Mouse (Mus musculus): Measurements from ENCODE around the gene Hist4h4. TPM values are rescaled to one million over a fixed set of nuclear protein-coding genes. Genes with fewer than 3 reads are reported as not detected.
A peak's percentile ranks its signal among the peaks of the same experiment; 100 is the strongest.

The Hist4h4 gene
- 1 to 10 TPM; 4.2 to 4.5 TPM for total RNA-seq (2021)
- long read RNA-seq, experiment 1, result 0 reads
- long read RNA-seq, experiment 2, result 0 reads

GRCm38 (mm10) chr6:136803739-136804633 lies at the start of gene Hist4h4:
TSS of gene Hist4h4 (minus strand) at chr6:136804415.
- no peak for TF ChIP-seq CTCF (IDR thresholded peaks at IDR 0.05)
- Histone ChIP-seq H3K4me3 (peak within 1 kb of the TSS; percentile 74), H3K27ac (peak within 1 kb of the TSS; percentile 98)
- DNase-seq, result peak; percentile 94
- intact Hi-C loops (cut with DNase I), result loop anchor here (1.0 to 10.0 kb wide), 2 partner anchors 23 to 259 kb away; partner anchors contain the start of gene BC049715

GRCm38 (mm10) chr6:136852762-136853161 lies 48.5 kb upstream of the Hist4h4 start:
- DNase-seq, result no peak
- Histone ChIP-seq H3K4me3 (no peak overlapping the region), H3K27ac (peak overlapping the region; percentile 43; the same call in 1 of the 2 replicates)
- intact Hi-C loops (cut with DNase I), result no loop called here
- TF ChIP-seq CTCF (IDR thresholded peaks at IDR 0.05), result no peak

DNA sequence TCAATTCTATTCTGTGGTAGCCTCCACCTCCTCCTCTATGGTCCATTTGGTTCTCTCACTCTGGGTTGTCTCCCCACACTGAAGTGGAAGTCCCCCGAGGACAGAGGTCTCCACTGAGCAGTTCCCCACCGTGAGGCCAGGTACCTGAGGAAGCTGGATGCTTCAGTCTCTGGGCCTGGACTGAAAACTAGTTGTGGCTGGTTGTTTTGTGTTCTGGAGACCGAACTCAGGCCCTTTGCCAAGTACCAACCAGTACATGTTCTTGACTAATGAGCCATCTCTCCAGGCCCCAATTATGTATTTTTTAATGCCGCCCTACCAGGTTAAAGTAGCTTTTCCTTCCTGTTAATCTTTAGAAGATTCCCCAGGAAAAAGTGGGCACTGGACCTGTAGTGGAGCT lies 48.1 kb upstream of the Hist4h4 start:
- no peak for TF ChIP-seq CTCF (IDR thresholded peaks at IDR 0.05)
- intact Hi-C loops (cut with DNase I), result no loop called here
- no peak overlapping the region for H3K4me3 ChIP-seq
- H3K27ac ChIP-seq, result 0 out of 2 replicates have a peak overlapping the region, but pooled peaks have one; percentile 43
- DNase-seq, result no peak

GRCm38 (mm10) chr6:136850267-136850666 lies 46.1 kb upstream of the Hist4h4 start:
- no peak overlapping the region for H3K27ac ChIP-seq
- TF ChIP-seq CTCF (IDR thresholded peaks at IDR 0.05), result no peak
- intact Hi-C loops (cut with DNase I), result no loop called here
- no peak overlapping the region for H3K4me3 ChIP-seq
- no peak for DNase-seq

GRCm38 (mm10) chr6:136848971-136849370 lies 44.8 kb upstream of the Hist4h4 start:
- Histone ChIP-seq H3K4me3 (no peak overlapping the region), H3K27ac (no peak overlapping the region)
- intact Hi-C loops (cut with DNase I), result no loop called here
- no peak for TF ChIP-seq CTCF (IDR thresholded peaks at IDR 0.05)
- DNase-seq, result no peak

DNA sequence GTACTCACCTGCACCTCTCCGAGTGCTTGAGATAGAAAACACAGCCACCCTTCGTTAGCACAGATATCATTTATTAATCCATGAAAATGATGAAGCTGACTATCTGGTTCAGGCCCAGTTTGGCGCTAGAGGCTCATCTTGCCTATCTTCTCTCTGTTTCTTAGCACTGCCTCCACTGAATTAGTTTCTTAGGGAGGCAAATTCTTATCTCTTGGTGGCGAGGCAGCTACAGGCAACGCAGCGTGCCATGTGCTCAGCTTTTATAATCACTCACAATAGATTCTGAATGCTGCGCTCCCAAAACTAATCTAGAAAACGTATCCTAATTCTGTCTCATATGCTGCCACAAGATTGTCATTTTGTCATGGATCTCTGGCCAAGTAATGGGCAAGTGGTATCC lies 44.2 kb upstream of the Hist4h4 start:
- TF ChIP-seq CTCF (IDR thresholded peaks at IDR 0.05), result no peak
- Histone ChIP-seq H3K27ac (no peak overlapping the region), H3K4me3 (no peak overlapping the region)
- no peak for DNase-seq
- intact Hi-C loops (cut with DNase I), result no loop called here

DNA sequence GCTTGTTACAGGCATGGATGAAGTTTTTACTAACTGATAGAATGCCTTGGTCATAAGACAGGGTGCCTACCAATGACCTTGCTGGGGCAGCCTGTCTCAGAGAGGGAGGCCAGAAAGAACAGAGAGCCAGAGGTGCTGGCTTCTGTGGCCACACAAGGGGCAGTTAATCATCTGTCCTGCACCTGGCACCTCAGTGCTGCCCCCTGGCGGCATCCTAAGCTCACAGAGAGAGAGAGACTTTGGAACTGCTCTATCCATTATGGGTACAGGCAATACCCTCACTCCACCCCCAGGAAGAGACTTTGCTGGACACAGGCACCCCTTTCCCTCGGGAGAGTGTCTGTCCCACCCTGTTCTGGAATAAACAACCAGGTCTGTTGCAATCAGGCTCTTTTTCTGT lies 43.6 kb upstream of the Hist4h4 start:
- Histone ChIP-seq H3K27ac (no peak overlapping the region), H3K4me3 (no peak overlapping the region)
- TF ChIP-seq CTCF (IDR thresholded peaks at IDR 0.05), result peak; percentile 67
- peak; percentile 67 for DNase-seq
- intact Hi-C loops (cut with DNase I), result no loop called here

DNA sequence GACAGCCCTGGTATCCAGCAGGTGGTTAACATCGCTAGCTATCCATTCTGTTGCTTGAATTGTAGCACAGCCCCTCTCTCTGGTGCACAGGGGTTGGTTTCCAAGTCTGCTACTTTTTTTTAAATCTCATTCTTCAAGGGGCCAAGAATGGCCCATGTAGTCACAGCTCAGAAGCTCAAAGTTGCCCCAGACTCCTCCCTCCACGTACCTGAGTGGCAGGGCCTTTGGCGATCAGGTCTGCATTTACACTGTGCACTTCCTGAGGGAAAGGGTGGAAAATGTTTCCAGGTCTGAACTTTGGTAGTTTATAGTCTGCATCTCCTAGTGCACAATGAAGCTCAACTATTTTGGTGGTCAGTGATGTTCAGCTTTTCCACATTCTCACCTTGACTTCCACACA lies 43.1 kb upstream of the Hist4h4 start:
- no peak overlapping the region for H3K27ac ChIP-seq
- TF ChIP-seq CTCF (IDR thresholded peaks at IDR 0.05), result no peak
- intact Hi-C loops (cut with DNase I), result no loop called here
- no peak overlapping the region for H3K4me3 ChIP-seq
- no peak for DNase-seq

DNA sequence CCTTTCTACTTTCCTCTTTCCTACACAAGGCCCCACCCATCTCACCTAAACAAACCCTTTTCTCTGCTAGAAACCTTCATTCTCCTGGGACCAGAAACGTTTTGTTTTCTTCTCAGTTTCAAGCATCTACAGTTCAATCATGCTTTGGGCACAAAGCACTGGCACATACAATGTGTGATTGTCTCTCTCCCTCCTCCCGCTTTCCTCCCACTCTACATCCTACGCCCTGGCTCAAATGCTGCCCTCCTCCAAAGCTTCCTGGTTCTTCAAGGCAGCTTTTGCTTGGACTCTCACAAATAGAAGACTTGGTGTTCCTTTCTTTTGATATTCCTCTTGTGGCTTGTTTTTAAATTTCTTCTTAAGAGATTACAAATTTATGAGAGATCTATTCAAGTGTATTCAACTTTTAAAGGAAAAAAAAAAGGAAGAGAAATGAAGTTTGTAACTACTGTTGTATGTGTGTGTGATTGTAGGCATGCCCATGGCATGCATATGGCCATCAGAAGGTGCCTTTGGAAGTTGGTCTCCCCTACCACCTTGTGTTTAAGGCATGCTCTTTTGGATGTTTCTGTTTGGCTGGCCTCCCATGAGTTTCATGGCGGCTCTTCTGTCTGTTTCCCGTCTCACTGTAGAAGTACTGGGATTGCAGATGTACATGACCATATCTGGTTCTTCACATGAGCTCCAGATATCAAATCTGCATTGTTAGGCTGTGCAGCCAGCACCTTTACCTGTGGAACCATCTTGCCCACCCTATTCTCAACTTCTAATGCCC lies 41.7 kb upstream of the Hist4h4 start:
- Histone ChIP-seq H3K4me3 (no peak overlapping the region), H3K27ac (no peak overlapping the region)
- TF ChIP-seq CTCF (IDR thresholded peaks at IDR 0.05), result no peak
- intact Hi-C loops (cut with DNase I), result no loop called here
- no peak for DNase-seq

GRCm38 (mm10) chr6:136844903-136845302 lies 40.7 kb upstream of the Hist4h4 start:
- no peak for TF ChIP-seq CTCF (IDR thresholded peaks at IDR 0.05)
- no peak for DNase-seq
- intact Hi-C loops (cut with DNase I), result no loop called here
- H3K27ac ChIP-seq, result no peak overlapping the region
- H3K4me3 ChIP-seq, result no peak overlapping the region

DNA sequence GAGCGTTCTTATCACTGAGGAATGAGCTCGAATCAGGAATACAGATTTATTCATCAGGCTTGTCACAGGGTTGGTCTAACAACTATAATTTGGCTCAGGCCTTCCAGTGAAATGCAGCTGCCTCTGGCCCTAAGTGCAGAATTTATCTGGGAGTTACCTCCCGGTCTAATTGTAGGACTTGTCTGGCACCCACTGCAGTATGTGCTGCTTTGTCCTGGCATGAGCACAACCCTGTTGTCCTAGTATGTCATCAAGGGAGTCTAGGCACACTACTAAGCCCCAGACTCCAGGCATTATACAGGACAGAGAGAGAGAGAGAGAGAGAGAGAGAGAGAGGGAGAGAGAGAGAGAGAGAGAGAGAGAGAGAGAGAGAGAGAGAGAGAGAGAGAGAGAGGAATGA lies 33.1 kb upstream of the Hist4h4 start:
- intact Hi-C loops (cut with DNase I), result no loop called here
- no peak overlapping the region for H3K27ac ChIP-seq
- no peak for DNase-seq
- no peak overlapping the region for H3K4me3 ChIP-seq
- TF ChIP-seq CTCF (IDR thresholded peaks at IDR 0.05), result no peak

- intact Hi-C loops (cut with DNase I), result no loop called here
- no peak within 1 kb of the TSS for H3K27ac ChIP-seq
Measured at GRCm38 (mm10) chr6:136835352-136835751, 31.1 kb upstream of the Hist4h4 start, which contains the start of gene Smco3. TSS of gene Smco3 (minus strand) at chr6:136835452.

GRCm38 (mm10) chr6:136831712-136832111 lies 27.5 kb upstream of the Hist4h4 start:
- no peak overlapping the region for H3K4me3 ChIP-seq
- intact Hi-C loops (cut with DNase I), result no loop called here
- DNase-seq, result no peak
- no peak overlapping the region for H3K27ac ChIP-seq
- no peak for TF ChIP-seq CTCF (IDR thresholded peaks at IDR 0.05)

More at GRCm38 (mm10) chr6:136835352-136835751, 31.1 kb upstream of the Hist4h4 start, which contains the start of gene Smco3:
- no peak for DNase-seq
- no peak for TF ChIP-seq CTCF (IDR thresholded peaks at IDR 0.05)
- H3K4me3 ChIP-seq, result no peak within 1 kb of the TSS

All from gastrocnemius, adult 2 months (tissue).